Mouse (Mus musculus) MEL (cell line): ENCODE data around the gene Usp3. TPM values are rescaled to one million over a fixed set of nuclear protein-coding genes. Genes with fewer than 3 reads are reported as not detected.

Experiments used
- DNase-seq: peaks from one replicate; pipeline ENCODE4 v3.0.0; 2011; ENCODE audit warnings: low read depth, low spot score
- H3K27ac ChIP-seq: 2 replicates; pipeline ENCODE4 v1.5.1; 2012; ENCODE audit warnings: low read depth, mild to moderate bottlenecking, control low read depth, low read length, moderate library complexity; ENCODE audit not compliant: control insufficient read depth
- H3K27me3 ChIP-seq, 2 experiments: fragments of 150-350 bp in 1 of 2; sonication (generic) in 1 of 2; 2 replicates each; pipeline ENCODE4 v1.6.1; 2012; ENCODE audit warnings: low read length in 2 of 2, mild to moderate bottlenecking in 2 of 2, improper control_type of control experiment in 1 of 2, moderate library complexity in 1 of 2; ENCODE audit not compliant: insufficient read depth in 2 of 2, control insufficient read depth in 1 of 2
- H3K36me3 ChIP-seq, 2 experiments: 2 replicates each; pipeline ENCODE4 v1.6.1; 2012 to 2014; ENCODE audit warnings: low read length in 2 of 2, improper control_type of control experiment in 1 of 2, inconsistent platforms in 1 of 2, mild to moderate bottlenecking in 1 of 2; ENCODE audit not compliant: insufficient read depth in 2 of 2, control insufficient read depth in 1 of 2
- H3K4me1 ChIP-seq, 2 experiments: fragments of 150-350 bp in 1 of 2; sonication (generic) in 1 of 2; 2 replicates each; pipeline ENCODE4 v1.6.1; 2012; ENCODE audit warnings: low read length in 2 of 2, improper control_type of control experiment in 1 of 2, mild to moderate bottlenecking in 1 of 2; ENCODE audit not compliant: insufficient read depth in 2 of 2, control insufficient read depth in 1 of 2
- H3K4me3 ChIP-seq, 2 experiments: fragments of 150-350 bp in 1 of 2; sonication (generic) in 1 of 2; 2 replicates each; pipeline ENCODE4 v1.5.1; 2012; ENCODE audit warnings: low read depth in 2 of 2, low read length in 2 of 2, mild to moderate bottlenecking in 2 of 2, moderate library complexity in 2 of 2, control low read depth in 1 of 2, improper control_type of control experiment in 1 of 2; ENCODE audit not compliant: control insufficient read depth in 1 of 2, insufficient read depth in 1 of 2
- H3K79me2 ChIP-seq: 2 replicates; pipeline ENCODE4 v1.6.1; 2012; ENCODE audit warnings: mild to moderate bottlenecking, low read length, moderate library complexity; ENCODE audit not compliant: control insufficient read depth, poor library complexity, insufficient read depth
- H3K9ac ChIP-seq: 2 replicates; pipeline ENCODE4 v1.6.1; 2012; ENCODE audit warnings: low read depth, mild to moderate bottlenecking, control low read depth, low read length, moderate library complexity; ENCODE audit not compliant: control insufficient read depth, poor library complexity, severe bottlenecking
- H3K9me3 ChIP-seq: fragments of 150-350 bp; sonication (generic); replicated peaks from 2 replicates; pipeline ENCODE4 v1.6.1; 2012; ENCODE audit warnings: mild to moderate bottlenecking, low read length, improper control_type of control experiment, moderate library complexity; ENCODE audit not compliant: insufficient read depth
- BHLHE40 ChIP-seq: IDR thresholded peaks from 2 replicates; pipeline ENCODE4 v1.6.1; 2012; ENCODE audit warnings: low read depth, mild to moderate bottlenecking, inconsistent platforms, low read length, improper control_type of control experiment, borderline replicate concordance
- CHD1 ChIP-seq: IDR thresholded peaks from 2 replicates; pipeline ENCODE4 v1.6.1; 2012; ENCODE audit warnings: low read depth, mild to moderate bottlenecking, inconsistent platforms, low read length, improper control_type of control experiment
- CTCF ChIP-seq, 3 experiments: IDR thresholded peaks in 2 of 3; conservative IDR thresholded peaks in 1 of 3; 2 replicates each; pipeline ENCODE4 v1.5.1; 2011 to 2012; ENCODE audit warnings: low read length in 3 of 3, low read depth in 2 of 3, mild to moderate bottlenecking in 2 of 3, improper control_type of control experiment in 1 of 3, inconsistent platforms in 1 of 3, mixed read lengths in 1 of 3, moderate library complexity in 1 of 3; ENCODE audit not compliant: control insufficient read depth in 1 of 3, insufficient read depth in 1 of 3, poor library complexity in 1 of 3, severe bottlenecking in 1 of 3
- ELF1 ChIP-seq: IDR thresholded peaks from 2 replicates; pipeline ENCODE4 v1.6.1; 2014; ENCODE audit warnings: low read depth, mild to moderate bottlenecking, inconsistent platforms, low read length, improper control_type of control experiment, moderate library complexity
- GABPA ChIP-seq: IDR thresholded peaks from 2 replicates; pipeline ENCODE4 v1.6.1; 2012; ENCODE audit warnings: low read depth, mild to moderate bottlenecking, inconsistent platforms, low read length, improper control_type of control experiment, moderate library complexity
- GATA1 ChIP-seq: IDR thresholded peaks from 2 replicates; pipeline ENCODE4 v1.6.1; 2011; ENCODE audit warnings: low read depth, low read length, improper control_type of control experiment
- HCFC1 ChIP-seq: IDR thresholded peaks from 2 replicates; pipeline ENCODE4 v1.6.1; 2012; ENCODE audit warnings: low read depth, mild to moderate bottlenecking, inconsistent platforms, low read length, improper control_type of control experiment, moderate library complexity
- JUND ChIP-seq: IDR thresholded peaks from 2 replicates; pipeline ENCODE4 v1.6.1; 2011; ENCODE audit warnings: low read depth, mild to moderate bottlenecking, improper control_type of control experiment, low read length
- KAT2A ChIP-seq: conservative IDR thresholded peaks from 2 replicates; pipeline ENCODE4 v1.6.1; 2012; ENCODE audit warnings: low read depth, low read length, improper control_type of control experiment, inconsistent platforms
- MAX ChIP-seq: IDR thresholded peaks from 2 replicates; pipeline ENCODE4 v1.6.1; 2011; ENCODE audit warnings: low read length, improper control_type of control experiment
- MAZ ChIP-seq: IDR thresholded peaks from 2 replicates; pipeline ENCODE4 v1.6.1; 2012; ENCODE audit warnings: low read depth, mild to moderate bottlenecking, inconsistent platforms, low read length, improper control_type of control experiment
- MXI1 ChIP-seq: IDR thresholded peaks from 2 replicates; pipeline ENCODE4 v1.6.1; 2011; ENCODE audit warnings: mild to moderate bottlenecking, low read depth, low read length, improper control_type of control experiment
- MYB ChIP-seq: IDR thresholded peaks from 2 replicates; pipeline ENCODE4 v1.6.1; 2011; ENCODE audit warnings: mild to moderate bottlenecking, low read depth, low read length, improper control_type of control experiment
- NELFE ChIP-seq: IDR thresholded peaks from 2 replicates; pipeline ENCODE4 v1.6.1; 2011; ENCODE audit warnings: low read depth, low read length, improper control_type of control experiment
- POLR2A ChIP-seq, 2 experiments: IDR thresholded peaks; 2 replicates each; pipeline ENCODE4 v1.6.1; 2011 to 2012; ENCODE audit warnings: low read length in 2 of 2, mild to moderate bottlenecking in 2 of 2, control low read depth in 1 of 2, improper control_type of control experiment in 1 of 2, low read depth in 1 of 2, moderate library complexity in 1 of 2; ENCODE audit not compliant: control insufficient read depth in 1 of 2, insufficient read depth in 1 of 2, poor library complexity in 1 of 2
- POLR2AphosphoS2 ChIP-seq: IDR thresholded peaks from 2 replicates; pipeline ENCODE4 v1.6.1; 2011; ENCODE audit warnings: low read length, improper control_type of control experiment
- POLR2AphosphoS5 ChIP-seq: IDR thresholded peaks from 2 replicates; pipeline ENCODE4 v1.6.1; 2012; ENCODE audit warnings: low read depth, borderline replicate concordance, mild to moderate bottlenecking, inconsistent platforms, low read length, moderate library complexity, mixed read lengths
- RAD21 ChIP-seq: IDR thresholded peaks from 2 replicates; pipeline ENCODE4 v1.6.1; 2011; ENCODE audit warnings: mild to moderate bottlenecking, low read depth, low read length, improper control_type of control experiment
- RCOR1 ChIP-seq: IDR thresholded peaks from 2 replicates; pipeline ENCODE4 v1.6.1; 2012; ENCODE audit warnings: low read depth, mild to moderate bottlenecking, inconsistent platforms, low read length, improper control_type of control experiment
- SIN3A ChIP-seq: IDR thresholded peaks from 2 replicates; pipeline ENCODE4 v1.6.1; 2012; ENCODE audit warnings: low read length, improper control_type of control experiment, inconsistent platforms
- SMC3 ChIP-seq: IDR thresholded peaks from 2 replicates; pipeline ENCODE4 v1.6.1; 2011; ENCODE audit warnings: low read depth, low read length, improper control_type of control experiment
- TAL1 ChIP-seq: IDR thresholded peaks from 2 replicates; pipeline ENCODE4 v1.6.1; 2012; ENCODE audit warnings: mild to moderate bottlenecking, inconsistent platforms, low read length, moderate library complexity, mixed read lengths
- TCF12 ChIP-seq: IDR thresholded peaks from 2 replicates; pipeline ENCODE4 v1.6.1; 2014; ENCODE audit warnings: low read depth, mild to moderate bottlenecking, inconsistent platforms, low read length, improper control_type of control experiment, moderate library complexity
- UBTF ChIP-seq: IDR thresholded peaks from 2 replicates; pipeline ENCODE4 v1.6.1; 2012; ENCODE audit warnings: low read depth, mild to moderate bottlenecking, inconsistent platforms, low read length, improper control_type of control experiment, moderate library complexity, borderline replicate concordance; ENCODE audit not compliant: insufficient read depth
- USF1 ChIP-seq: IDR thresholded peaks from 2 replicates; pipeline ENCODE4 v1.6.1; 2014; ENCODE audit warnings: low read depth, mild to moderate bottlenecking, inconsistent platforms, low read length, improper control_type of control experiment, moderate library complexity
- ZC3H11A ChIP-seq: IDR thresholded peaks from 2 replicates; pipeline ENCODE4 v1.6.1; 2012; ENCODE audit warnings: low read depth, mild to moderate bottlenecking, inconsistent platforms, low read length, improper control_type of control experiment
- ZKSCAN1 ChIP-seq: IDR thresholded peaks from 2 replicates; pipeline ENCODE4 v1.6.1; 2012; ENCODE audit warnings: low read depth, mild to moderate bottlenecking, inconsistent platforms, low read length, improper control_type of control experiment, moderate library complexity
- ZNF384 ChIP-seq: IDR thresholded peaks from 2 replicates; pipeline ENCODE4 v1.6.1; 2012; ENCODE audit warnings: low read depth, mild to moderate bottlenecking, inconsistent platforms, low read length, improper control_type of control experiment
- polyA plus RNA-seq, 2 experiments: library from polyadenylated mRNA; stranded (reverse) in 1 of 2; unstranded in 1 of 2; fragments of >175 nt in 1 of 2; fragments of >200 nt in 1 of 2; gene quantifications; 2 replicates each; pipeline versions ENCODE4 v1.2.1 to v1.2.4; 2012; ENCODE audit warnings: low replicate concordance in 2 of 2, low read depth in 1 of 2; ENCODE audit not compliant: insufficient read length in 2 of 2, insufficient read depth in 1 of 2, missing spikeins in 1 of 2
- total RNA-seq: library from RNA; depleted of rRNA; stranded (reverse); fragments of 300-350 nt; gene quantifications from 2 replicates; pipeline ENCODE4 v1.2.3, GENCODE M21; 2012

Gene Usp3
- total and polyA plus RNA-seq, 3 experiments, result 9.8 to 534 (median 22.0) TPM

GRCm38 (mm10) chr9:66505141-66505917 is 87.6 kb downstream of the Usp3 start (continued):
- TF ChIP-seq SIN3A (peak; percentile 62), RCOR1 (peak; percentile 91), RAD21 (no peak; the same call in 1 of the 2 replicates)

- Histone ChIP-seq H3K27me3 (no peaks in the 10 kb centered on the region), H3K79me2 (no peaks in the 10 kb centered on the region), H3K9ac (no peak overlapping the region), H3K4me1 (peaks cover 26 to 38% of the 10 kb centered on the region in 2 experiments), H3K36me3 (peaks cover 18 to 43% of the 10 kb centered on the region in 2 experiments), H3K4me3 (no peak overlapping the region), H3K9me3 (no peaks in the 10 kb centered on the region), H3K27ac (peak overlapping the region; percentile 62)
- DNase-seq, result no peak
- no peak for TF ChIP-seq NELFE
- no peak for TF ChIP-seq MYB
- no peak for TF ChIP-seq POLR2A (IDR thresholded peaks at IDR 0.05; ENCODE audit: control insufficient read depth in 1 of 2, insufficient read depth in 1 of 2, low read depth in 1 of 2, low read length in 2 of 2, poor library complexity in 1 of 2)
- no peak for TF ChIP-seq ZC3H11A
- TF ChIP-seq MAZ, result no peak
- TF ChIP-seq MAX, result no peak
- TF ChIP-seq POLR2AphosphoS2, result no peak
- TF ChIP-seq JUND, result no peak
- TF ChIP-seq ZKSCAN1, result no peak
- TF ChIP-seq ZNF384, result no peak
- TF ChIP-seq CHD1, result no peak
These were observed 88.4 kb downstream of the Usp3 start for GRCm38 (mm10) chr9:66504518-66504917.

- H3K9ac ChIP-seq, result peak overlapping the region; percentile 11
- H3K79me2 ChIP-seq, result no peaks in the 10 kb centered on the region
- no peaks in the 10 kb centered on the region for H3K9me3 ChIP-seq
- H3K27ac ChIP-seq, result peak overlapping the region; percentile 89
- H3K27me3 ChIP-seq, result no peaks in the 10 kb centered on the region
- peaks cover 18 to 43% of the 10 kb centered on the region in 2 experiments for H3K36me3 ChIP-seq
- H3K4me1 ChIP-seq, result peaks cover 26 to 38% of the 10 kb centered on the region in 2 experiments
- no peak overlapping the region for H3K4me3 ChIP-seq
- peak; percentile 92 for DNase-seq
- TF ChIP-seq POLR2AphosphoS5, result no peak
- TF ChIP-seq HCFC1, result 0 out of 2 replicates have a peak, but pooled peaks have one; percentile 46
- peak; percentile 56 for TF ChIP-seq SMC3
- peak; percentile 40 for TF ChIP-seq RAD21
- TF ChIP-seq ELF1, result no peak
- TF ChIP-seq MXI1, result peak; percentile 61; the same call in 1 of the 2 replicates
- TF ChIP-seq USF1, result no peak
- peak; percentile 67 for TF ChIP-seq MAX
- no peak for TF ChIP-seq TAL1
- peak; percentile 52; the same call in 1 of the 2 replicates for TF ChIP-seq BHLHE40
- 0 out of 2 replicates have a peak, but pooled peaks have one; percentile 8 for TF ChIP-seq JUND
- no peak for TF ChIP-seq KAT2A
- no peak for TF ChIP-seq ZNF384
- TF ChIP-seq SIN3A, result peak; percentile 80
- peak; percentile 38 to 90 (median 77) for TF ChIP-seq CTCF (IDR thresholded peaks at IDR 0.05 in 2 of 3, conservative IDR thresholded peaks at IDR 0.05 in 1 of 3; ENCODE audit: control insufficient read depth in 1 of 3, insufficient read depth in 1 of 3, low read depth in 2 of 3, low read length in 3 of 3, poor library complexity in 1 of 3, severe bottlenecking in 1 of 3)
- no peak for TF ChIP-seq NELFE
- no peak for TF ChIP-seq GABPA
- peak; percentile 68 for TF ChIP-seq TCF12
- no peak for TF ChIP-seq UBTF
- TF ChIP-seq GATA1, result peak; percentile 71
These were observed 89.0 kb downstream of the Usp3 start for GRCm38 (mm10) chr9:66503879-66504411.
